Mouse (Mus musculus) lung, adult 2 months (tissue): Measurements from ENCODE around the gene D11Wsu47e.

Experiments
- CTCF ChIP-seq: fragments of 200-500 bp; IDR thresholded peaks from 2 replicates; pipeline ENCODE4 v1.5.1; 2011; ENCODE audit warnings: mild to moderate bottlenecking, low read length, control low read depth; ENCODE audit not compliant: insufficient read depth
- POLR2A ChIP-seq: fragments of 200-500 bp; IDR thresholded peaks from 2 replicates; pipeline ENCODE4 v1.6.1; 2011; ENCODE audit warnings: low read depth, mild to moderate bottlenecking, control low read depth, low read length, borderline replicate concordance; ENCODE audit errors: extremely low read depth

DNA sequence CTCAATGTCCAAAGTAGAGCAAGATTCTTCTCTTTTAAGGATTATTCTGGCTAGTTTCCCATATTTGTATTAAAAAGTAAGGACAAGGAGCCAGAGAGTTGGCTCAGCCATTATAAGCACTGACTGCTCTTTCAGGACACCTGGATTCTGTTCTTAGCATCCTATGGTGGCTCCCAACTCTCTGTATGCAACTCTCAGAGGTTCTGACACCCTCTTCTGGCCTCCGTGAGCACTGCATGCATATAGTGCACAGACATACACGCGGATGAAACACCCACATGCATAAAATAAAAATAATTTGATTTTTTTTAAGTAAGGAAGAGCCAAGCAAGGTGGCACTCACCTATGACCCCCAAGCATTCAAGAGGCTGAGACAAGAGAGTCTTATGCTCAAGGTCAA lies 39.0 kb upstream of the D11Wsu47e start:
- TF ChIP-seq CTCF: no peak
- no peak for TF ChIP-seq POLR2A
